Mouse (Mus musculus) hematopoietic stem cell, adult 5-6 weeks (primary cell): ENCODE results near the gene Cd5. TPM values are rescaled to one million over a fixed set of nuclear protein-coding genes. Genes with fewer than 3 reads are reported as not detected.

Experiments
- ATAC-seq, 2 experiments: fragments of 125-278 bp in 1 of 2; replicated peaks in 1 of 2; 2 replicates each; pipeline ENCODE4 v1.8.0; 2016 to 2017; ENCODE audit warnings: inconsistent platforms in 2 of 2, mild to moderate bottlenecking in 2 of 2, moderate number of reproducible peaks in 2 of 2, low read depth in 1 of 2, moderate TSS enrichment in 1 of 2; ENCODE audit not compliant: low FRiP score in 2 of 2, poor library complexity in 2 of 2, severe bottlenecking in 2 of 2, insufficient read depth in 1 of 2, low TSS enrichment in 1 of 2
- total RNA-seq: library from RNA; stranded (forward); fragments of 172-1452, 232-1000 nt; gene quantifications from 2 replicates; pipeline ENCODE4 v1.2.3, GENCODE M21; 2017

The Cd5 gene
- total RNA-seq, 1 experiment from 2014 or later, result 4.5 TPM

DNA sequence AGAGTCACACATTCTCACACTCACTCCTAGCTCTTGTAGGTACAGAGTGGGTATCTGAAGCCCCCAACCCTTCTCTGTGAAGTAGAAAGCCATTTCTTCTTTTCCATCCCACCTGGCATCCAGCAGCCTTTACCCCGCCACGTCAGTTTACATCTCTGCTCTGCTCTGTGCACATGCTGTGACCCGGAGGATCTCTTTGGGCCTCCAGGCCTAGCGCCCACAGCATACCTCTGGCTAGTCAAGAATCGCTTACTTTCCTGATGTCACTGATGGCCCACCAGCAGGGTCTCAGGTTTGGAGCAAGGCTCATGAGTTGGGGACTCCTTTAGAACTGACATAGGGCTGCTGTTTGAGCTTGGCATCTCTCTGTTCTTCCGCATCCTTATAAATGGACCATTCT lies 764 bp downstream of the Cd5 start:
- no peak for ATAC-seq

DNA sequence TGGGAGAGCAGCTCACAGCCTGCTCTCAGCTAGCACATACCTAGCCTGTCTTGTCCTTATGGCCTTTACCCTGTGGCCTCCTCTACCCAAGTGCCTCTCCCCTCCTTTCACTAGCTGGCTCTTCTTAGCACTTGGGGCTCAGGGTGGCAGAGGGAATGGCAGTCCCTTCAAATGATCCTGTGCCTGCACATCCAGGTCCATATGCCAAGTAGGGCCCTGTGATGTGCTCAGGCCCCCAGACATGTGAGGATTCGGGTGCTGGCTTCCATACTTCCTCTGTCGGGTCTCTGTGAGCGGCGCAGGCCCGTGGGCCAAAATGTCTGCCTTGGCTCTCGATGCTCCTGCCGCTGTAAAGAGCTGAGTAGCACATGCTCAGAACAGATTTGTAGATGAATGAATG lies 2.9 kb downstream of the Cd5 start:
- no peak for ATAC-seq

- ATAC-seq, result no peak
Measured at GRCm38 (mm10) chr19:10735061-10735460, 3.7 kb downstream of the Cd5 start.

DNA sequence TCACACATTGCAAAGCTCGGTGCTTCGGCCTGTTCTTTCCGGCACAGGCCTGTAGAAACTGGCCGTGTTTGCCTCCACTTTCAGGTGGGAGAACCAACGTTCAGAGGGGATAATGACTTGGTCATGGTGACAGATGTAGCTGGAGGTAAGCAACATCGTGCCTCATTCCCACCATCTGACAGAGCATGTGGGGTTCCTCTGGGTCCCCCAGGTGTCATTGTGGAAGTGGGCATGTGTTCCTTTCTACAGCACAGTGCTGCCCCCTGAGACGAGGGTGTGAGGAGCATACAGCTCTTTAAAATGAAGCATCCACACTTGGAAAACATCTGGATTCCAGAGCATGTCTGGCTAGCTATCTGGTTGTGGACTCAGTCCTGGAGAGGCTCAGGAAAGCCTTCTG lies 4.2 kb downstream of the Cd5 start:
- ATAC-seq, result no peak

DNA sequence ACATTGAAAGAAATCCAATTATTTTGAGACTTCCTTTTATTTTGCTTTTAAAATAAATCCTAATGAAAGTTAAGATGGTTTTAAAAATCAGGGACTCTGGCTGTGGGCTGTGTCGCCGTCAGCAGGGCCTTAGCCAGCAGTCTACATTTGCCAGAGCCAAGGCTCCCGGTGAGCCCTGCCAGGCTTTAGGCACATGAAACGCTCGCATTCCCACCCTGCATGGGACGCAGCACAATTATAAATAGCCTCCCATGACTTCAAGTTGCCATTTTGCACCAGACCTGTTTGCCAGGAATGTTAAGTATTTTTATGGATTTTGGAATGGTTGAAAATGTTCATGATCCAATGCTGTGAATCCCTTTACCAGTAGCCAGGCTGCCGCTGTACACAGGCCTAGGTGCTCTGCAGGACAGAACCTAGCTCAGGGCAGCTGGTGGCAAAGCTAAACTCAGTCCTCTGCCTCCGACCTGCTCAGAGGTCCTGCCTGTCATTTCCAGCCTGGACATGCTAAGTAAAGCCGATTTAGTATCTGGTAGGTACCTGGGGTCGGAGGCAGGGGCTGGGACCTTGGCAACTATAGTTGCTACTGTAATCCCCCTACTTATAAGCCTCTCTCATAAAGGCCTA lies 5.2 kb downstream of the Cd5 start:
- ATAC-seq, result no peak

GRCm38 (mm10) chr19:10732741-10733140 lies 6.1 kb downstream of the Cd5 start:
- ATAC-seq, result no peak

GRCm38 (mm10) chr19:10731975-10732374 lies 6.8 kb downstream of the Cd5 start:
- no peak for ATAC-seq

DNA sequence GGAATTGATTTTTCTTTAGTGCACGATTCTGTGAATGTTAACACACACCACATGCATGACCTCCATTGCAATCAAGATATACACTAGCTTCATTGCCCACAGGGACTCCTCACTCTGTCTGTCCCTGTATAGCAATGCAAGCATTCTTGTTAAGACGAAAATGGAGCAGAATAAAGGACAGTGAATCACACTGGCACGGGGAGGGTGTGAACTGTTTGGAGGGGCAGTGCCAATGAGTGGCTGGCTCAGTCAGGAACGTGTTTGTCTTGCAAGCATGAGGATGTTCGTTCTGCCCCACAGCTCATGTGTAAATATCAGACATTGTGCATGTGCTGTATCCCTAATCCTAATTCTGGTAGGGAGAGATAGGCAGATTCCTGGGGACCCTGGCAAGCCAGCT lies 8.3 kb downstream of the Cd5 start:
- ATAC-seq, result no peak

DNA sequence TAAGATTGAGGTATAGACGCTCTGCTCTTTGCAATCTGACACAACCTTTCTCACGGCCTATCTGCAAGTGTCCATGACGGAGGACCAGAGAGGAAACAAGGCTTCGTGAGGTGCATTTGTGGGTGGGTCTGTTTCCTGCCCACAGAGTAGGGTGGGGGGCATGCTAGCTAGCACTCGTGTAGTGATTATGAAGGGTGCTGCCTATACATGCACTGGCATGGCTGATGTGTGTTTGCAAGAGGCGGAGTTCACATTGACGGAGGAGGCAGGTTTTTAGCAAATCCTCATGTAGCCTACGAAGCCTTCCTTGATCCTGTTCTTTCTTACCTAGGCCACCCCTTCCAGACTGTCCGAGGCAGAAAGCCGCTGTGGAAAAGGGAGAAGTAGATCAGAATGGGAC lies 8.9 kb downstream of the Cd5 start:
- peak; percentile 17 to 22; a peak in 3 of 4 replicates for ATAC-seq

GRCm38 (mm10) chr19:10724629-10725363 lies 14.0 kb downstream of the Cd5 start:
- no peak for ATAC-seq

GRCm38 (mm10) chr19:10723649-10724048 lies 15.2 kb downstream of the Cd5 start:
- ATAC-seq, result no peak

- no peak for ATAC-seq
Measured at GRCm38 (mm10) chr19:10723084-10723483, 15.7 kb downstream of the Cd5 start.

GRCm38 (mm10) chr19:10721064-10721463 lies 17.7 kb downstream of the Cd5 start:
- ATAC-seq, result peak; percentile 51 to 70

DNA sequence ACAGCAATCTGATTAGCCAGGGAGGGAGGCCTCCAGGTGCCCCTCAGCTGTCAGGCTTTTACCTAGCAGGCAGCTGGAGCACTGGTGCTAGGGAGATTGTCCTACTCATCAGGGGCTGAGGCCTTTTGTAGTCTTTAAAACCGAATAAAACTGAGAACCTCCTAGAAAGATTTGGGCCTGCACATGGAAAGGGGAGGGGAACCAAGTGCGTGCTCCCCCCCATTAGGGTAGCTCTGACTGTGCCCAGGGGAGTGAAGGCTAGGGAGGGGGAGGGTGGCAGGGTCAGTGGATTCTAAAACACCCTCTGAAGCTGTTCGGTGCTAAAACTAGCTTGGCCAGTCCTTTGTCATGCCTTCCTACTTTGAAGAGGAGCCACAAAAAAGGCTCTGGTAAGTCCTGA lies 18.3 kb downstream of the Cd5 start:
- no peak for ATAC-seq

DNA sequence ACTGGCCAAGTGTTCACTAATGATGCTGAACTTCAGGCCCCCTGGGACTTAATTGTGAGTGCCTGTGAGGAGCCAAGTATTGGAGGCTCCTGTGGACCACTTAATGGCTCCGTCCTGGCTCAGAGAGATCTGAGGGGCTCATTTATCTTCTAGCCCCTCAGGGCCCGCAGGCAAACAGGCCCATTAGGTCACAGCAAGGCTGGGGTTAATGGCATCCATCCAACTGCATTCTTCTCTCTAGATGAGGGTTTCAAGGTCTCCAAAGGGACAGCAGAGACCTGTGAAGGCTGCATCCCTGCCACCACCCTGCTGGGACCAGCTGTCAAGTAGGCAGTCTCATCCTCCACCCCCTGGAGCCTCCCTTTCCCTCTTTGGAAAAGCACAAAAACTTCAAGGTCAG lies 19.1 kb downstream of the Cd5 start:
- no peak for ATAC-seq

DNA sequence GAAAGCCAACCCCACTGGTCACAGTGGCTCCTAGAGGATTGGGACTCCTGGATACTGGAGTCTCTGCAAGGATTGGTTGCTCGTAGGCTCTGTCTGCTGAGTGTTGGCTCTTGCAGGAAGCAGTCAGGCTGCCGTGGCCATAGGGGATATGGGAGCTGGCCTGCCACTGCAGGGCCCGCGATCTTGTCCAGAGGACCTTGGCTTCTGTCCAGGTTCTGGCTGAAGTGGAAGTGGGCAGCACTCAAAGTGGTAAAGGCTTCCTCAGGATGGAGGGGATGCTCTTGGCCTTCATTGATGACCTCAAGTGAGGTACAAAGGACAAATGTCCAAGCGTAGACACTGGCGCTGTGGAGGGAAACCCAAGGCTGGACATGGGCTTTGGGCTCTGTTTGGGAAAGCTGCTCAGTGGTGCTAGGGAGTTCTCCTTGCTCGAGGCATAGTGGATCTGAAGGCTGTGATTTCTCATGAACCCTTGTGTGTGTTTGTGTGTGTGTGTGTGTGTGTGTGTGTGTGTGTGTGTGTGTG lies 20.5 kb downstream of the Cd5 start:
- ATAC-seq, result no peak

- 0 out of 4 replicates have a peak, but pooled peaks of 1 of the 2 experiments have one; percentile 11 for ATAC-seq
Measured at GRCm38 (mm10) chr19:10715476-10715875, 23.3 kb downstream of the Cd5 start.

DNA sequence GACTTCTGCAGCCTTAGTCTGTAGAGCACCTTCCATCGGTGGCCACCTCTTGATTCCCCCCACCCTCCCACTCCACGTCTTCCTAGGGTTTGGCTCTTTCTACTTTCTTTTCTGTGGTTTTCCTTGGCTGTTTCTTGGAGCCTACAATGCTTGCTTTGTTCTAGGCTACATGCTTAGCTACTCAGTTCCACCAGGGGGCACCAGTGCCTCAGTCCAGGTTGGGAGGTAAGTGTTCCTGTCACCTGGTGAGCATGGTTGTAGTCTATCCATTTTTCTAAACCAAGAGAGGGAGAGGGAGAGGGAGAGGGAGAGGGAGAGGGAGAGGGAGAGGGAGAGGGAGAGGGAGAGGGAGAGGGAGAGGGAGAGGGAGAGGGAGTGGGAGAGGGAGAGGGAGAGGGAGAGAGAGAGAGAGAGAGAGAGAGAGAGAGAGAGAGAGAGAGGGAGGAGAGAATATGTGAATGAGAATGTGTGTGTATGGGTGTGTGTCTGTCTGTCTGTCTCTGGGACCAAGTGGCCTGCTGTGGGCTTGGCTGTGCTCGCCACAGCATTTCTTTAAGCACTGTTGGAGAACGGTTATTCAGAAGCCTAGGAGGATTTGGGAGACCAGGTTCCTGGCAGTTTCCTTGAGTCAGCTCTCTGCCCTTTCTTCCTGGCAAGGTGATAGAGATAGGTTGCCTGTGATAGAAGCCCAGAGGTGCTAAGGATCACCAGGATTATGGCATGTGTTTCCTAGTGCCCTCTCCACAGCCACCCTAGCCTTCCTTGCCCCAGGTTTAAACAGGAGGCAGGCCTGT lies 23.9 kb downstream of the Cd5 start:
- ATAC-seq, result no peak
